Comparison of ENCODE assay signal across 16 mouse cellular contexts in genomic region chr4:34577028-34577427, GRCm38 (mm10). TPM values are rescaled to one million over a fixed set of nuclear protein-coding genes. Genes with fewer than 3 reads are reported as not detected.
A peak's percentile ranks its signal among the peaks of the same experiment; 100 is the strongest.
DNase-seq lines count a peak whose midpoint lies in the region; ATAC-seq and TF ChIP-seq lines count a peak whose summit lies in the region.
"Had no signal": no experiment of that assay in that cellular context is flagged by ENCODE, and none has a peak within 500 bp of the region (broad histone marks: within the 10 kb centered on the region; RNA-seq: fewer than 3 reads in every experiment).

No protein-coding gene starts in this region.

- no peak overlapping the region for H3K9ac ChIP-seq in heart, postnatal 0 days (replicated peaks; ENCODE audit: low read depth, low read length)
- no peak overlapping the region for H3K9ac ChIP-seq in midbrain, embryonic 14.5 days (replicated peaks; ENCODE audit: low read length)
- H3K9ac ChIP-seq: hindbrain, embryonic 13.5 days; midbrain, embryonic 13.5 days had no signal

- TF ChIP-seq CTCF in heart, postnatal 0 days (IDR thresholded peaks at IDR 0.05; ENCODE audit: low read depth) = peak; percentile 44
- TF ChIP-seq CTCF in brain, embryonic 14.5 days (IDR thresholded peaks at IDR 0.05; ENCODE audit: borderline replicate concordance, extremely low read depth, insufficient read depth, insufficient read length) = no peak

- 0 out of 2 replicates have a peak, but pooled peaks cover 2% of the 10 kb centered on the region for H3K4me1 ChIP-seq in heart, postnatal 0 days (ENCODE audit: control insufficient read depth, insufficient read depth)
- H3K4me1 ChIP-seq in midbrain, embryonic 14.5 days (ENCODE audit: control insufficient read depth, insufficient read depth, low read length) = no peaks in the 10 kb centered on the region
- no peaks in the 10 kb centered on the region for H3K4me1 ChIP-seq in midbrain, embryonic 10.5 days
- H3K4me1 ChIP-seq: hindbrain, embryonic 13.5 days; midbrain, embryonic 13.5 days had no signal

- peaks cover 89% of the 10 kb centered on the region for H3K36me3 ChIP-seq in heart, postnatal 0 days (replicated peaks; ENCODE audit: control insufficient read depth, insufficient read depth, low read length)
- peaks cover 91% of the 10 kb centered on the region for H3K36me3 ChIP-seq in midbrain, embryonic 14.5 days (ENCODE audit: control insufficient read depth, insufficient read depth, low read length)
- H3K36me3 ChIP-seq in midbrain, embryonic 10.5 days = peaks cover 98% of the 10 kb centered on the region

- H3K4me2 ChIP-seq in heart, postnatal 0 days (ENCODE audit: low read depth, low read length) = no peak overlapping the region
- H3K4me2 ChIP-seq in midbrain, embryonic 14.5 days (ENCODE audit: low read length) = no peak overlapping the region
- H3K4me2 ChIP-seq: hindbrain, embryonic 13.5 days; midbrain, embryonic 13.5 days had no signal

- no peak overlapping the region for H3K4me3 ChIP-seq in heart, postnatal 0 days (ENCODE audit: low read depth, low read length)
- H3K4me3 ChIP-seq in midbrain, embryonic 14.5 days (replicated peaks; ENCODE audit: low read depth, low read length) = no peak overlapping the region
- no peak overlapping the region for H3K4me3 ChIP-seq in midbrain, embryonic 10.5 days
- H3K4me3 ChIP-seq: hindbrain, embryonic 13.5 days; midbrain, embryonic 13.5 days had no signal

- WGBS in heart, postnatal 0 days = 95% methylated on average over 2 of the region's 2 CpGs
- WGBS in midbrain, embryonic 14.5 days = 93% methylated on average over 2 of the region's 2 CpGs
- 95% methylated on average over 2 of the region's 2 CpGs for WGBS in midbrain, embryonic 10.5 days

- ATAC-seq in heart, postnatal 0 days (ENCODE audit: insufficient read depth, low read depth) = no peak
- ATAC-seq in midbrain, embryonic 14.5 days (ENCODE audit: low FRiP score, low TSS enrichment) = no peak
- ATAC-seq: activated CD4-positive, CD25-positive, alpha-beta regulatory T cell, adult 4 months; midbrain, embryonic 13.5 days had no signal

- H3K9me3 ChIP-seq in heart, postnatal 0 days (replicated peaks; ENCODE audit: control insufficient read depth, low read length) = no peaks in the 10 kb centered on the region
- H3K9me3 ChIP-seq in midbrain, embryonic 14.5 days (ENCODE audit: control insufficient read depth, low read length) = no peaks in the 10 kb centered on the region
- H3K9me3 ChIP-seq in midbrain, embryonic 10.5 days (replicated peaks) = no peaks in the 10 kb centered on the region
- H3K9me3 ChIP-seq: hindbrain, embryonic 13.5 days; midbrain, embryonic 13.5 days had no signal

- TF ChIP-seq POLR2A in brain, embryonic 14.5 days (IDR thresholded peaks at IDR 0.05; ENCODE audit: borderline replicate concordance, extremely low read depth, insufficient read depth, insufficient read length, poor library complexity, severe bottlenecking) = no peak

- TF ChIP-seq EP300 in heart, postnatal 0 days (IDR thresholded peaks at IDR 0.05; ENCODE audit: low read depth) = no peak

- DNase-seq in heart, postnatal 0 days (ENCODE audit: low spot score) = no peak
- no peak for DNase-seq in heart, postnatal 14 days
- peak; percentile 21 for DNase-seq in midbrain, embryonic 14.5 days
- no peak for DNase-seq in midbrain, embryonic 10.5 days (ENCODE audit: low spot score)
- DNase-seq in brain, embryonic 14.5 days (ENCODE audit: low read depth) = peak; percentile 25
- DNase-seq in retina, postnatal 7 days (ENCODE audit: low read depth, low spot score) = peak; percentile 9
- DNase-seq in testis, postnatal 14 days (ENCODE audit: low spot score) = no peak
- no peak for DNase-seq in kidney, postnatal 4 days
- DNase-seq: cerebellum, adult 9-10 months; kidney, postnatal 25 days; left cerebral cortex, postnatal 4 days; lung, adult 2 months; right cerebral cortex, postnatal 14 days had no signal

- no peak overlapping the region for H3K27ac ChIP-seq in heart, postnatal 0 days (ENCODE audit: low read depth)
- H3K27ac ChIP-seq in midbrain, embryonic 14.5 days (replicated peaks; ENCODE audit: low read depth, low read length) = no peak overlapping the region
- H3K27ac ChIP-seq in midbrain, embryonic 10.5 days (replicated peaks) = no peak overlapping the region
- H3K27ac ChIP-seq: hindbrain, embryonic 13.5 days; midbrain, embryonic 13.5 days had no signal

- no peaks in the 10 kb centered on the region for H3K27me3 ChIP-seq in heart, postnatal 0 days (ENCODE audit: control insufficient read depth, insufficient read depth, low read length)
- no peaks in the 10 kb centered on the region for H3K27me3 ChIP-seq in midbrain, embryonic 14.5 days (ENCODE audit: control insufficient read depth, insufficient read depth, low read length)
- no peaks in the 10 kb centered on the region for H3K27me3 ChIP-seq in midbrain, embryonic 10.5 days (ENCODE audit: low read depth, poor library complexity, severe bottlenecking)
- H3K27me3 ChIP-seq: hindbrain, embryonic 13.5 days; midbrain, embryonic 13.5 days had no signal

- intact Hi-C loops in heart, postnatal 14 days (cut with DNase I) = no loop called here

RNA-seq across cellular contexts. Expression of gene Akirin2, which starts 26.3 kb away (rescaled TPM):
- 29.0 and 66.3 TPM in 2 replicates for total RNA-seq in heart, postnatal 0 days (2014; rRNA removed; ENCODE audit: low replicate concordance)
- 34.2 and 37.0 TPM in 2 replicates for polyA plus RNA-seq in heart, postnatal 0 days (2015; fragmentation: Nextera tagmentation; extraction: Ambion mirVana)
- total RNA-seq in heart, postnatal 14 days (2021) = 10 to 100 TPM; 55.5 to 56.6 TPM
- 86.8 and 102 TPM in 2 replicates for polyA plus RNA-seq in midbrain, embryonic 14.5 days (2014; fragmentation: Nextera tagmentation; extraction: Ambion mirVana)
- 58.7 and 67.0 TPM in 2 replicates for polyA plus RNA-seq in midbrain, embryonic 10.5 days (2016; fragmentation: Nextera tagmentation; extraction: Ambion mirVana)
- 139 and 159 TPM in 2 replicates for polyA plus RNA-seq in brain, embryonic 14.5 days (2012; rRNA removed)

RNA-seq across cellular contexts. Expression of gene Orc3, which starts 37.7 kb away (rescaled TPM):
- 41.0 and 47.8 TPM in 2 replicates for total RNA-seq in heart, postnatal 0 days (2014; rRNA removed; ENCODE audit: low replicate concordance)
- 50.0 and 51.4 TPM in 2 replicates for polyA plus RNA-seq in heart, postnatal 0 days (2015; fragmentation: Nextera tagmentation; extraction: Ambion mirVana)
- 10 to 100 TPM; 38.4 to 39.7 TPM for total RNA-seq in heart, postnatal 14 days (2021)
- polyA plus RNA-seq in midbrain, embryonic 14.5 days (2014; fragmentation: Nextera tagmentation; extraction: Ambion mirVana) = 95.2 and 118 TPM in 2 replicates
- 109 TPM in 2 replicates for polyA plus RNA-seq in midbrain, embryonic 10.5 days (2016; fragmentation: Nextera tagmentation; extraction: Ambion mirVana)
- 58.8 and 62.7 TPM in 2 replicates for polyA plus RNA-seq in brain, embryonic 14.5 days (2012; rRNA removed)

RNA-seq across cellular contexts. Expression of gene Rars2, which starts 37.7 kb away (rescaled TPM):
- 19.4 and 93.2 TPM in 2 replicates for total RNA-seq in heart, postnatal 0 days (2014; rRNA removed; ENCODE audit: low replicate concordance)
- polyA plus RNA-seq in heart, postnatal 0 days (2015; fragmentation: Nextera tagmentation; extraction: Ambion mirVana) = 49.7 and 51.2 TPM in 2 replicates
- total RNA-seq in heart, postnatal 14 days (2021) = 10 to 100 TPM; 30.9 to 31.1 TPM
- polyA plus RNA-seq in midbrain, embryonic 14.5 days (2014; fragmentation: Nextera tagmentation; extraction: Ambion mirVana) = 48.2 and 59.5 TPM in 2 replicates
- polyA plus RNA-seq in midbrain, embryonic 10.5 days (2016; fragmentation: Nextera tagmentation; extraction: Ambion mirVana) = 75.2 and 79.0 TPM in 2 replicates
- polyA plus RNA-seq in brain, embryonic 14.5 days (2012; rRNA removed) = 27.3 and 36.0 TPM in 2 replicates

Comparison
In these comparisons a context has a peak if more than half of its experiments do, and no peak if none do; other contexts are left out.
1. DNase-seq: peak in midbrain, embryonic 14.5 days (single experiment), brain, embryonic 14.5 days (single experiment) and retina, postnatal 7 days (single experiment); none in heart, postnatal 0 days (single experiment), heart, postnatal 14 days (0 of 2), midbrain, embryonic 10.5 days (single experiment), testis, postnatal 14 days (single experiment) and kidney, postnatal 4 days (0 of 2).